ENCODE assay signal across 19 mouse cellular contexts in the genomic region with DNA sequence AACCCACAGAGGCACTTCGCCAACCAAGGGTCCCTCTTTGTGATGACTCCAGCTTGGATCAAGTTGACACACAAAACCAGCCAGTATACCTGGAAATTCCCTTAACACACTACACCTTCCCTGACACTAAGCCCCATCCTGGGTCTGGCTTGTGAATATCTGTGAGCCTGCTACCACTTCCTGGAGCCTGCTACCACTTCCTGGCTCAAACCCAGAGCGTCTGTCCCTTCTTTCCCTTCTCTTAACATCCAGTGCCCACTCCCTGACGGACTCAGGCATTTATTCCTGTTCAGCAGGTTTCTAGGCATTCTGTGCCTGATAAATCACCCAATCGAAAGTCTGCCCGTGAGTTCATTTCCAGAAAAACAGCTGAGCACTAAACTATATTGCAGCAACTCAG.
DNase-seq lines count a peak whose midpoint lies in the region; ATAC-seq and TF ChIP-seq lines count a peak whose summit lies in the region.
"Had no signal": no experiment of that assay in that cellular context is flagged by ENCODE, and none has a peak within 500 bp of the region (broad histone marks: within the 10 kb centered on the region; RNA-seq: fewer than 3 reads in every experiment).

No protein-coding gene starts in this region.

- no peaks in the 10 kb centered on the region for H3K4me1 ChIP-seq in stomach, postnatal 0 days (replicated peaks; ENCODE audit: control insufficient read depth, insufficient read depth)
- H3K4me1 ChIP-seq: embryonic facial prominence, embryonic 13.5 days; embryonic facial prominence, embryonic 15.5 days; forebrain, embryonic 12.5 days had no signal

- ATAC-seq in stomach, postnatal 0 days (ENCODE audit: low FRiP score, low TSS enrichment), result no peak
- ATAC-seq: forebrain, embryonic 14.5 days; forebrain, embryonic 16.5 days had no signal

- DNase-seq in cerebellum, adult 9-11 months, result peak; percentile 2
- no peak for DNase-seq in cerebellum, postnatal 4 days (ENCODE audit: low spot score in 2 of 2)
- DNase-seq in cerebellum, postnatal 14 days, result peak; percentile 39 to 53
- no peak for DNase-seq in cerebellum, adult 8-10 months
- peak; percentile 16 for DNase-seq in urinary bladder, postnatal 14 days (ENCODE audit: low spot score)
- DNase-seq in urinary bladder, postnatal 4 days (ENCODE audit: low spot score in 2 of 2), result no peak
- peak; percentile 14 for DNase-seq in stomach, postnatal 0 days (ENCODE audit: low spot score)
- no peak for DNase-seq in adrenal gland, adult 2 months
- DNase-seq: adrenal gland, adult 8-10 months; adrenal gland, postnatal 14 days; adrenal gland, postnatal 36 days; embryo, embryonic 11 days had no signal

- H3K27ac ChIP-seq in stomach, postnatal 0 days (replicated peaks), result 0 out of 2 replicates have a peak overlapping the region, but pooled peaks have one; percentile 18
- H3K27ac ChIP-seq: embryonic facial prominence, embryonic 13.5 days; embryonic facial prominence, embryonic 15.5 days; forebrain, embryonic 10.5 days; forebrain, embryonic 12.5 days had no signal

- H3K27me3 ChIP-seq in stomach, postnatal 0 days (ENCODE audit: control insufficient read depth, insufficient read depth, low read length), result no peaks in the 10 kb centered on the region
- H3K27me3 ChIP-seq: embryonic facial prominence, embryonic 13.5 days; embryonic facial prominence, embryonic 15.5 days; forebrain, embryonic 12.5 days had no signal

- H3K9ac ChIP-seq in stomach, postnatal 0 days (ENCODE audit: low read length), result no peak overlapping the region
- H3K9ac ChIP-seq: embryonic facial prominence, embryonic 13.5 days; embryonic facial prominence, embryonic 15.5 days; forebrain, embryonic 12.5 days had no signal

- no peaks in the 10 kb centered on the region for H3K36me3 ChIP-seq in stomach, postnatal 0 days (ENCODE audit: control insufficient read depth, insufficient read depth, low read length)
- H3K36me3 ChIP-seq: embryonic facial prominence, embryonic 13.5 days; embryonic facial prominence, embryonic 15.5 days; forebrain, embryonic 10.5 days; forebrain, embryonic 12.5 days had no signal

- H3K4me3 ChIP-seq in stomach, postnatal 0 days (ENCODE audit: low read depth, low read length), result no peak overlapping the region
- H3K4me3 ChIP-seq: embryonic facial prominence, embryonic 13.5 days; embryonic facial prominence, embryonic 15.5 days; erythroblast, embryonic 14.5 days; forebrain, embryonic 10.5 days; forebrain, embryonic 12.5 days had no signal

- H3K9me3 ChIP-seq in stomach, postnatal 0 days (ENCODE audit: control insufficient read depth, low read length), result no peaks in the 10 kb centered on the region
- H3K9me3 ChIP-seq: embryonic facial prominence, embryonic 13.5 days; embryonic facial prominence, embryonic 15.5 days; forebrain, embryonic 10.5 days; forebrain, embryonic 12.5 days had no signal

- WGBS in stomach, postnatal 0 days, result 46% methylated on average over 5 of the region's 5 CpGs

- H3K4me2 ChIP-seq in stomach, postnatal 0 days (replicated peaks; ENCODE audit: low read depth), result no peak overlapping the region
- H3K4me2 ChIP-seq: embryonic facial prominence, embryonic 13.5 days; embryonic facial prominence, embryonic 15.5 days; forebrain, embryonic 12.5 days had no signal

- TF ChIP-seq EP300 in stomach, postnatal 0 days (optimal IDR thresholded peaks at IDR 0.05), result no peak

- TF ChIP-seq CTCF in stomach, postnatal 0 days (IDR thresholded peaks at IDR 0.05; ENCODE audit: low read depth), result no peak

Comparison
In these comparisons a context has a peak if more than half of its experiments do, and no peak if none do; other contexts are left out.
1. DNase-seq: peak in cerebellum, adult 9-11 months (single experiment), cerebellum, postnatal 14 days (2 of 2), urinary bladder, postnatal 14 days (single experiment) and stomach, postnatal 0 days (single experiment); none in cerebellum, postnatal 4 days (0 of 2), cerebellum, adult 8-10 months (single experiment), urinary bladder, postnatal 4 days (0 of 2) and adrenal gland, adult 2 months (single experiment).